Mouse (Mus musculus) forebrain, postnatal 0 days (tissue): ENCODE results near the gene Vmn2r68. TPM values are rescaled to one million over a fixed set of nuclear protein-coding genes. Genes with fewer than 3 reads are reported as not detected.

Experiments used
- ATAC-seq: fragments of 200-750 bp; cut with Nextera tagmentation; 2 replicates; pipeline ENCODE4 v1.8.0; 2017; ENCODE audit warnings: mild to moderate bottlenecking, moderate library complexity
- DNase-seq: peaks from one replicate; pipeline ENCODE4 v3.0.0-alpha.2; 2015
- H3K27ac ChIP-seq: fragments of 300-500 bp; sonication (generic); 2 replicates; pipeline ENCODE4 v1.5.1; 2014; ENCODE audit warnings: low read depth, mild to moderate bottlenecking, antibody characterized with exemption, low read length, moderate library complexity, mixed read lengths
- H3K27me3 ChIP-seq: fragments of 300-500 bp; sonication (generic); 2 replicates; pipeline ENCODE4 v1.6.1; 2014; ENCODE audit warnings: mild to moderate bottlenecking, low read length, mixed read lengths; ENCODE audit not compliant: insufficient read depth
- H3K36me3 ChIP-seq: fragments of 300-500 bp; sonication (generic); 2 replicates; pipeline ENCODE4 v1.6.1; 2014; ENCODE audit warnings: mild to moderate bottlenecking, moderate library complexity; ENCODE audit not compliant: insufficient read depth
- H3K4me1 ChIP-seq: fragments of 300-500 bp; sonication (generic); 2 replicates; pipeline ENCODE4 v1.6.1; 2014; ENCODE audit warnings: antibody characterized with exemption; ENCODE audit not compliant: insufficient read depth
- H3K4me2 ChIP-seq: fragments of 300-500 bp; sonication (generic); 2 replicates; pipeline ENCODE4 v1.6.1; 2014; ENCODE audit warnings: low read depth, mild to moderate bottlenecking, moderate library complexity
- H3K4me3 ChIP-seq: fragments of 300-500 bp; sonication (generic); 2 replicates; pipeline ENCODE4 v1.5.1; 2014; ENCODE audit warnings: low read depth, low read length, mixed read lengths
- H3K9ac ChIP-seq: fragments of 300-500 bp; sonication (generic); 2 replicates; pipeline ENCODE4 v1.6.1; 2014; ENCODE audit warnings: mild to moderate bottlenecking
- H3K9me3 ChIP-seq: fragments of 300-500 bp; sonication (generic); 2 replicates; pipeline ENCODE4 v1.6.1; 2016; ENCODE audit warnings: low read length
- CTCF ChIP-seq: sonication (generic); IDR thresholded peaks from 2 replicates; pipeline ENCODE4 v1.5.1; 2016; ENCODE audit warnings: antibody characterized with exemption, control low read depth, low read depth
- polyA plus RNA-seq: library from polyadenylated mRNA; unstranded; fragments of >200 nt; fragmentation: Nextera tagmentation; extraction: Ambion mirVana; gene quantifications from 2 replicates; pipeline ENCODE4 v1.2.1, GENCODE M21; 2015
- total RNA-seq: library from RNA; depleted of rRNA; stranded (reverse); fragments of >200 nt; gene quantifications from 2 replicates; pipeline ENCODE4 v1.2.3, GENCODE M21; 2014; rRNA removed

The Vmn2r68 gene
- total RNA-seq = not detected in 2 replicates
- not detected in 2 replicates for polyA plus RNA-seq

GRCm38 (mm10) chr7:85237683-85238082 lies at the start of gene Vmn2r68:
Gene Vmn2r68 (minus strand): TSS chr7:85237783.
- no peak for ATAC-seq
- no peak within 1 kb of the TSS for H3K9ac ChIP-seq
- no peaks in the 10 kb centered on the region for H3K27me3 ChIP-seq
- H3K4me1 ChIP-seq = no peaks in the 10 kb centered on the region
- no peak within 1 kb of the TSS for H3K4me3 ChIP-seq
- no peak within 1 kb of the TSS for H3K4me2 ChIP-seq
- H3K36me3 ChIP-seq = no peaks in the 10 kb centered on the region
- no peak for DNase-seq
- H3K9me3 ChIP-seq = no peaks in the 10 kb centered on the region
- TF ChIP-seq CTCF = no peak
- no peak within 1 kb of the TSS for H3K27ac ChIP-seq

Other genes with a start within 250 kb of the Vmn2r68 start
- not detected in 2 replicates for gene Vmn2r66, start 225.5 kb downstream of the Vmn2r68 start, total RNA-seq
- gene Vmn2r66, start 225.5 kb downstream of the Vmn2r68 start, polyA plus RNA-seq = not detected in 2 replicates
- not detected in 2 replicates for gene Vmn2r67, start 81.8 kb downstream of the Vmn2r68 start, total RNA-seq
- not detected in 2 replicates for gene Vmn2r67, start 81.8 kb downstream of the Vmn2r68 start, polyA plus RNA-seq
- not detected in 2 replicates for gene Vmn2r69, start 178.1 kb upstream of the Vmn2r68 start, total RNA-seq
- gene Vmn2r69, start 178.1 kb upstream of the Vmn2r68 start, polyA plus RNA-seq = not detected in 2 replicates